Mouse (Mus musculus) megakaryocyte, adult 5-6 weeks (primary cell): Measurements from ENCODE around the gene Gm49776. TPM values are rescaled to one million over a fixed set of nuclear protein-coding genes. Genes with fewer than 3 reads are reported as not detected.
A peak's percentile ranks its signal among the peaks of the same experiment; 100 is the strongest.

Source experiments
- ATAC-seq: 2 replicates; pipeline ENCODE4 v1.8.0; 2016; ENCODE audit warnings: mild to moderate bottlenecking, inconsistent platforms; ENCODE audit not compliant: poor library complexity, severe bottlenecking
- total RNA-seq, 2 experiments: library from RNA; stranded (forward) in 1 of 2; stranded (reverse) in 1 of 2; fragments of 153-499, 151-499 nt in 1 of 2; fragments of 221-1000, 200-1000 nt in 1 of 2; gene quantifications; 2 replicates each; pipeline versions ENCODE4 v1.2.3 to v1.2.4; 2015 to 2017

The Gm49776 gene
- total RNA-seq (2015) (not detected in 2 replicates), total RNA-seq (2017) (not detected in 2 replicates)

DNA sequence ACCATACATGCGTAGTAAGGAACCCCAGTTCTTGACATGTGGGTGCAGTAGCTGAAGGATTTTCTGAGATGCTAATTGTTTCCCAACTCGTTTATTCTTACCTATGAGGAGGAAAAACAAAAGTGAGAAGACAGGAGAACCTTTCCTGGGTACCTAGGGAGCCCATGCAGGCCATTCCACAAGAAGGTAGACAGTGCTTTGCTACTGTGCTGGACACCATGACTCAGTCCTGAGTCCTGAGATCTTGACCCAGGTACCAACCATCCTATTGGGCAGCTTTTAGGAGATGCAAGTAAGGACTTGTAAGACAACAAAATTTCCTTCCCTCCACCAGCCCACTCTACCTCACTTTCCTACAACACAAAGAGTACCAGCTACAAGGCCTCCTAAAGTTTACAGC is at the start of gene Gm49776:
TSS of gene Gm49776 (minus strand) at position 101 of the 400 bp plus-strand sequence.
- ATAC-seq, result no peak

DNA sequence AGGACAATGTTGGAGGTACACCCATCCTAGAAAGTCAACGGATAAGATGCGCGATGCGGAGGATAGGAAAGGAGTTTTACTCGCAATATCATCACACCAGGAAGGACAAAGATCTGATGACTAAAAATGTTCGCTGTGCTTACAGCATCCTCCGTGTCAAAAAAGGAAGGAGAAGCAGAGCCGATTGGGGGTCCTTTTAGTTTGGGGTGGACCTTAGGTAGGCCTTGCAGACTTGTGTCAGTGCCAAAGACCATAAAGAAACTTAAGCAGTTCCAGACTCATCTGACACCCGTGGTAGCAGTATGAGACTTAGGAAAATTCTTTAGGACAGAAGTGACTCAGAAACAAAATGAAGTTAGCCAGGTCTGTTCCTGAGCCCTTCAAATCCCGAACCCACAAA is 31.5 kb upstream of the Gm49776 start:
- 0 out of 2 replicates have a peak, but pooled peaks have one; percentile 1 for ATAC-seq

DNA sequence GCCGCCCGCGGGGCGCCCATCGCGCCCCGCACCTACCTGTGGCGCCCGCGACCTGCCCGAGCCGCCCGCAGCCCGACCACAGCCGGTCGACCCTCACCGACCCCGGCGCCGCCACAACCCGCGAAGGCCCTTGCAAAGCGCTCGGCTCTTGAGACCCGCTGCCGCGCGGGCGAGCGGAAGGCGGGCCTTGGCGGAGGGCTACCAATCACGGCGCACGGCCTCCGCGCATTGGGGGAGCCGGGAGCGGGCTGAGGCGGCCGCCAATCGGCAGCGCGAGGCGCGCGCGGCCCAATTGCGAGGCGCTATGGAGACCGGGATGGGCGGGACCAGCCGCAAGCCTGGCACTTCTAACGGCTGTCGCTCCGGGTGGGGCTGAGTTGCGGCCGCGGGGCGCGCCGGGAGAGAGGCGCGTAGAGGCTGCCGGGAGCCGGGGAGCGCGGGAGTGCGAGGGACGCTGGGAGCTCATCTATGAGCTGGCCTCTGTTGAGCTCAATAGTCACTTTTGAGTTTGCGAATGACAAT is 31.0 kb upstream of the Gm49776 start, which contains the start of gene Dgcr8:
TSS of gene Dgcr8 (minus strand) at position 180 of the 522 bp plus-strand sequence.
- ATAC-seq, result peak; percentile 97

DNA sequence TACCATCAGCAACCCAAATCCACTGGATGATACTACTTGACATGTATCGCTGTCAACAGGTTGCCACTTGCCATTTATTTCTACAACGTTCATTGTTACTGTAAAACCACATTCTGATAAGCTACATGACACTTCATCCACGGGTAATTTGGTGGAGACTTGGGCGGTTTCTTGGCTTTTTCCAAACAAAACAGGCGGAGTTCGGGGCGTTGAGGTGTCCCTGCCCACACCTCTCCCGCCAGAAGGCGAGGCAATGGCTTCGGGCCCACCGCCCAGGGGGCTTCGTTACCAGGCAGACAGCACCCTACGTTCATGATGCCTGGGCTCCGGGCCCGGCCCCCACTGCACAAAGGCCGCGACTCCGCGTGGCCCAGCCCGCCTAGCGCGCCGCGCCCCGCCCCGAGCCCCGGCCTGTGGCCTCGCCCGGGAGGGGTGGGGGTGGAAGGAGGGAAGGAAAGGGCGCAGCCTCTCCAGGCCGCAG is 30.5 kb upstream of the Gm49776 start:
- peak; percentile 79 for ATAC-seq

DNA sequence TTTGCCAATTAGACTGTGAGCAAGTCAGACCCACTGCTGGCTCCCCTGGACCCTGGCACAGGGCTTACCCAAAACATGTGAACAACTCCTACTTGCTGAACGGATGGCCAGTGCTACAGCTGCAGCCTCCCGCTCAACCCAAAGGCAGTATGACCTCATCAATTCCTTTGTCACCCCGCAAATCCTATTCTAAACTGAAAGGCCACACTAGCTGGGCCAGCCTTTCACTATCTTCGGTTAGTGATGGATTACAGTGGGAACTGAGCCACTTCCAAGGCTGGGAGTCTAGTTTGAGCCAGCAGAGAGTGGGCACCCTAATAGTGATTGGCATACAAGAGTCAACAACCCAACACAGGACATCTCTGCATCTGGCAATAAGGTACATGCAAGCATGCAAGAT is 30.0 kb upstream of the Gm49776 start:
- ATAC-seq, result no peak

DNA sequence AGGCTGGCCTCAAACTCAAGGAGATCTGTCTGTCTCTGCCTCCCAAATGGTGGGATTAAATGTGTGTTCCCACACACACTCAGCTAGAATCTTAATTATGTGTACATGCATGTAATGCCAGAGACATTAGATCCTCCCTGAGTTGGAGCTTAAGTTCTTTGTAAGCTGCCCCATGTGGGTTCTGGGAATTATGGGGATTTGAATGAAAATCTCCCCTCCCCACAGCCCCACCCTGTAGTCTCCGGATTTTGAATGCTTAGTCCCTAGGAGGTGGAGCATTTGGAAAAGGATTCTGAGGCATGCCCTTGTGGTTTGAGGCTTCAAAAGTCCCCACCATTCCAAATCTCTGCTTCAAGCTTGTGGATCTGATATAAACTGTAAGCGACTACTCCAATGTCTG is 17.0 kb upstream of the Gm49776 start:
- ATAC-seq, result no peak

DNA sequence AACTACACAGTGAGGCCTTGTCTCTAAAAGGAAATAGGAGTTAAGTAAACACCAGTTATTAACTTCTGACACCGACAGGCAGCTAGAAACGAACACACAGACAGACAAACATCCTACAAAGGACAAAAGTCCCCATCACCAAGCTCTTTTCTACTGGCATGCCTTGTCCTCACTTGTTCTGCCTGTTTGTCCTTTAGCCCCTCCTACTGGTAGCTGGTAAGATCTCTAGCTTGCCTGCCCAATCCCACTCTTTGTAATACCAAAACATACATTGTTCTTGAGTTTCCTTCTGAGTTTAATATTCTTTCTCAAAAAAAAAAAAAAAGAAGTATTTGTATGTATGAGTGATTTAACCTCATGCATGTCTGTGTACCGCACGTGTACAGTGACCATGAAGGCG is 10.1 kb upstream of the Gm49776 start:
- no peak for ATAC-seq

DNA sequence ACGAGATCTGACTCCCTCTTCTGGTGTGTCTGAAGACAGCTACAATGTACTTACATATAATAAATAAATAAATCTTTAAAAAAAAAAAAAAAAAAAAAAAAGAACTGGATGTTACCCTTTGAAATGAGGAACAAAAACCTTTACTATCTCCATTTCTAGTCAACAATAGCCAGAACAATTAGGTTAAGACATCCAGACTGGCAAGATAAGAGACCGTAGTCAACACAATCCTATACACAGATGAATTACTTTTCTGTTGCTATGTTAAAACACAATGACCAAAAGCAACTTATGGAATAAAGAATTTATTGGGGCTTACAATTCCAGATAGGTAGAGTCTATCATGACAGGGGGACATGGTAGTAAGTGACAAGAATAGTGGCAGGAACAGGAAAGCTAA is 6.9 kb upstream of the Gm49776 start:
- no peak for ATAC-seq

DNA sequence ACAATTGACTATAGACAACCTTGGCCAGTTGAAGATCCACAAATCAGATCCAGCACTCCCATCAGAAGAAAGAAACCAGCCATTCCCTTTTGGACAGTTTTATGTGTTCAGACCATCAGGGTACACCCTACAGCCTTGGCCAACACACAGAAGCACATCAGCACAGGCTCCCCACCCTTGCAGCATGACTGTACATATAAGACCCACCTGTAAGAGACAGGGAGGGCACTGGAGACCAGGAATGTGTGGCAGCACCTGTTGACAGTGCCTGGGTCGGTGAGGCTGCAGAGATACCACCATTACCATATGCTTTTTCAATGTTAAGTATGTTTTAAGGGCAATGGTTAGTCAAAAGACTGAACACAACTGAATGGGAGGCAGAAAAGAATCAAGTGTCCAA is 4.3 kb downstream of the Gm49776 start:
- no peak for ATAC-seq

DNA sequence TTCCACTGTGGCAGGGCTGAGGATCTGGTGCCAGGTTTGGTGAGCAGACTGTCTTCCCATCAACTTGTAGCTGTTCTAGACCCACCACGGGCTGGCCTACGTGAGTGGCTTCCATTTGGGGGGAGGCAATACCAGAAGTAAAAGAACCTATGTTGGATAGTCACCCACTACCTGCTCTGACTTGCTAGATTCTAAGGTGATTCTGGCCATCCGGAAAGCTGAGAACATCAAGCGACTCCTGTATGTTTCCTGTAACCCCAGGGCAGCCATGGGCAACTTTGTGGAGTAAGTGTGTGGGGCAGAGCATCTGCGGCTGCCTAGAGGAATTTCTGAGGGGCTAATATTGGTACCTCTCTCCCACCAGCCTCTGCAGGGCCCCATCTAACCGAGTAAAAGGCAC is 5.4 kb downstream of the Gm49776 start:
- ATAC-seq, result no peak

DNA sequence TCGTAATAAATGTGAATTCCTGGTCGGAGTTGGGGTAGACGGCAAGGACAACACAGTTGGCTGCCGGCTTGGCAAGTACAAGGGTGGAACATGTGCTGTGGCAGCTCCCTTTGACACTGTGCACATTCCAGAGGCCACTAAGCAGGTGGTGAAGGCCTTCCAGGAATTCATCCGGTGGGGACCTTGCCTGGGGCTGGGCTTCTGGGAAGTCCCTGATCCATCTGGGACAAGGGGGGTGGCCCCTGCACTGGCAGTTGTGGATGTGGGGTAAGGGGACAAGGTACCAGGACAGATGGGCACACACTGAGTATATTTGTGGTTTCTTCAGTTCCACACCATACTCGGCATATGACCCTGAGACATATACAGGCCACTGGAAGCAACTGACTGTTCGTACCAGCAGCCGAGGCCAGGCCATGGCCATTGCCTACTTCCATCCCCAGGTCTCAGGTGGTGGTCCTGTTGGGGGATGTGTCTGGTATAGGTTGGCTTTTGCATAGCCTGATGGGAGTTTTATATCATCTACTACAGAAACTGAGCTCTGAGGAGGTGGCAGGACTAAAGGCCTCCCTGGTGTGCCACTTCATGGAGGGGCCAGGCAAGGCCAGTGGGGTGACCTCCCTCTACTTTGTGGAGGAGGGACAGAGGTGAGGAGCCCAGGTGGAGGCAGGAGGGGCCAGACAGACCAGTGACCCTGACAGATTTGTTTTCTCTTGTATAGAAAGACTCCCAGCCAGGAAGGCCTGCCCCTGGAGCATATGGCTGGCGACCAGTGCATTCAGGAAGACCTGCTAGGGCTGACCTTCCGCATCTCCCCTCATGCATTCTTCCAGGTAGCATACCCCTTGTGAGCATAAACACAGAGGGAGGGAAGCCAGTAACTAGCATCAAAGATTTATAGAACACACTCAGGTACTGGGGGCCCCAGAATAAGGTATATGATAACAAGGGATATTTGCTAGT is 7.0 kb downstream of the Gm49776 start:
- no peak for ATAC-seq

DNA sequence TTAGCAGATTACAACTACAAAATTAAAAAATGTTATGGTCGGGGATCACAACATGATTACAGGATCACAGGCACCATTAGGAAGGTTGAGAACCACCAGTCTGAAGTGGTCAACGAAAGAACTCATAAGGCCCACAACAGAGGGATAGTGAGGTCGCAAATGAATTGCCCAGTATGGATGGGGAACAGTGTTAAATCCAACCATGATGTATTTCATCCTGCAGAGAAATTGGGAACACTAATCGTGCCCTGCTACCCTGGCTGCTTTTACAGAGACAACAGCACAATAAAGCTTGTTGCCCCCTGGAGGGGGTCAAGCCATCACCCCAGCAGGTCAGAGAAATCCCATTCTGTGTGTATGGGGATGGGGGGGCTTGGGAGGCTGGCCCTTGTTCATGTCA is 7.9 kb downstream of the Gm49776 start:
- no peak for ATAC-seq

DNA sequence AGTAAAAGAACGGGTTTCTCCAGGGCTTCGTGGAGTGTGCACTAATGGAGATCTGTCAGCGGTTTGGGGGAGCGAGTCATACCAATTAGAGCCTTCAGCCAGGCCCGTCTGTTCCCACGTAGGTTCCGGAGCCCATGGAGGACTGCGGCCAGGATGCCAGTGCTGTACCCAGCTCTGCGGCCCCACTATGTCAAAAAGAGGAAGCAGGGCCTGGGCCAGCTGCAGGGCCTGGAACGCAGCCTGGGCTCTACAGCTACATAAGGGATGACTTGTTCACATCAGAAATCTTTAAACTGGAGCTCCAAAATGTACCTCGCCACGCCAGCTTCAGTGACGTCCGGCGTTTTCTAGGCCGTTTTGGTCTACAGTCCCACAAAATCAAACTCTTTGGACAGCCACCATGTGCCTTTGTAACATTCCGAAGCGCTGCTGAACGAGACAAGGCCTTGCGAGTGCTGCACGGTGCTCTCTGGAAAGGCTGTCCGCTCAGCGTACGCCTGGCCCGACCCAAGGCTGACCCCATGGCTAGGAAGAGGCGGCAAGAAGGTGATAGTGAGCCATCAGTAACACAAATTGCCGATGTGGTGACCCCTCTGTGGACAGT is 8.7 kb downstream of the Gm49776 start:
- peak; percentile 66 for ATAC-seq

DNA sequence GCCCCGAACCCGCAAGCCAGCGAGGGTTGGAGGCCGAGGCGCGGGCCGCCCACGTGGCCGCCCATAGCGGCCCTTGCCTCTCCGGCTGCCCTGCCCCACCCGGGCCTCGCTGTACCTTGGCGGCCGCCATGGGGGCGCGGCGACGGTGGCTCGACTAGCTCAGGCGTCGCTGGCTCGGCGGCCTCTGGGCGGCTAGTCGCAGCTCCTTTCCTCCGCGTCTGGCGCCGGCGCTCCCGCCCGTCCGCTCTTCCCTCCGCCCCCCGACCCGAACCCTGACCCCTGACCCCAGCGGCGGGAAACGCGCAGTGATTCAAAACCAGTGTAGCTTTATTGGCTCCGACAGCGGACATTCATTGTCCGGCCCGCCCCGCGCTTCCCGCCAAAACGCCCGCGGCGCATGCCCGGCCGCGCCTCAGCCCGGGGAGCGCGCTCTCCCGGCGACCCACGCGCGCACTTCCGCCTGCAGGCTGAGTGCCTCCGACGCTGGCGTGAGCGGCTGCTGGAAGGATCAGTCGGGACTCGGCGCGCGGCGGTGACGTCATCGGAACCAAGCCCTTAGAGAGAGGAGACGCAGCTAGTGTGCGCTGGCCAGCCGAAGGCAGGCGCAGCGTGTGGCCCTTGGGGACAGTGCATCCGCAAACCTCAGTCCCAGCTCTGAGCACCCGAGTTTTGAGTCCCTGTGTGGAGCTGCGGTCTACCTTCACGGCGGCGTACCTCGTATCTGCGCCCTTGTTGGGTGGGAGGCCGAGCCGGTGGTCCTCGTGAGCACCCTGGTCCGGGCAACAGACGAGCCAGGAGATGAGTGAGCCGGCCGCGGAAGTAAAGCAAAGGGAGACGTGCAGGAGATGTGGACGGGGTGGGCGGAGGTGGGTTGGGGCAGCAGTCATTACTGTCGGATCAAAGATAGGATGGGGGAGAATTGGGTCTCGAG is 9.4 kb downstream of the Gm49776 start, which contains the start of the genes Trmt2a and Ranbp1:
TSS of gene Trmt2a (plus strand) at position 247 of the 931 bp plus-strand sequence.
TSS of gene Ranbp1 (minus strand) at position 300 of the 931 bp plus-strand sequence.
- ATAC-seq, result peak; percentile 87

DNA sequence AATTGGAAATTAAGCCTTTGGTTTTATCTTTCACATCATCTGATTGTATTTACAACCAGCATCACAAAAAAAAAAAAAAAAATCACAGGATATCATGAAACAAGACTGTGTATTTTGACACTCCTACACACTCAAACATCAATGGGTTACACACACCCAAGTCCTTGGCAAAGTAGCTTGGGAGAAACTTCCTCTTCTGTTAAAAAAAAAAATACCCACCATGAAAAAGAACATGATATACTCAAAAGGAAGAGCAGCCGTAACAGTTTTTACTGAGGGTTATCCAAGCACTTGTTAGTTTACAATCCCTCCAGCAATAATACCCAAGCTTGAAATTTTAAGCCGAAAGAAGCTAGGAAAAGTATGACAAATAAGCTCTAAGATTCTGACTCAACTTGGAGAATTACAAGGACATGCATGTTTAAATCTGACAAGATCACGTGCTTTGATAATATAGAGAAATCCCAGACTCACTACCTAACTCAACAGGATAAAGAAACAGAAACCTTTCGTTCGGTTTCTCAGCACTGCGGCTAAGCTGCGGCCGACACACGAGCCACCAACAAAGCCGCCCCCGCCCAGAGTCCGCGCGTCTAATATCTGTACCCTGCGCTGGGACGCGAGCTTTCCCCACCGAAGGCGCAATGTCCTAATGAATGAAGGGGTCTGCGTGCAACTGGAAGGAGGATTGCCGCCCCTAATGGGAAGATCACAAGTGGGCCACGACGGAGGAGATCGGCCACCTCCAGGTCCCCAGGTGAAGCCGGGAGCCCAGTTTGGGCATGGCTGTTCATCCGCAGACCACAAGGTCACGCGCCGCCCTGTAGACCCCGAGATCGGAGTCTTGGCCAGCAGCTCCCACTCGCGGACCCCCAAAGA is 10.4 kb downstream of the Gm49776 start:
- ATAC-seq, result no peak

DNA sequence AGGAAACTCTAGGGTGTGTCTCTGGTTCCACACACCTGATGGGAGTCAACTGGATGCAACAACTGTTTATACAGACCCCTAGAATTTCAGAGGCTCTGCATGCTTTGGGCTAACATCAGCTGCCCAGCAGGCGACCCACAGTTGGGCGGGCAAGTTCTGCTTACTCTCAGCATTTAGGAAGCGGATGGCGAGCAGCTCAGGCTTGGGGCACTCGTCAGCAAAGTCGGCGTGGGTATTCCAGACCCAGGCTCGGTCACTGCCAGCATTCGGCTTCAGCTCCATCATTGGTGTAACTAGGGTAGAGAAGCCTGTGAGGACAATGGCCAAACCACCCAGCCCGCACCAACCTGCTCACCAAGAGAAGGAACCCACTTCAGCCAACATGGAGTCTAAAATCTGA is 16.5 kb downstream of the Gm49776 start:
- no peak for ATAC-seq

DNA sequence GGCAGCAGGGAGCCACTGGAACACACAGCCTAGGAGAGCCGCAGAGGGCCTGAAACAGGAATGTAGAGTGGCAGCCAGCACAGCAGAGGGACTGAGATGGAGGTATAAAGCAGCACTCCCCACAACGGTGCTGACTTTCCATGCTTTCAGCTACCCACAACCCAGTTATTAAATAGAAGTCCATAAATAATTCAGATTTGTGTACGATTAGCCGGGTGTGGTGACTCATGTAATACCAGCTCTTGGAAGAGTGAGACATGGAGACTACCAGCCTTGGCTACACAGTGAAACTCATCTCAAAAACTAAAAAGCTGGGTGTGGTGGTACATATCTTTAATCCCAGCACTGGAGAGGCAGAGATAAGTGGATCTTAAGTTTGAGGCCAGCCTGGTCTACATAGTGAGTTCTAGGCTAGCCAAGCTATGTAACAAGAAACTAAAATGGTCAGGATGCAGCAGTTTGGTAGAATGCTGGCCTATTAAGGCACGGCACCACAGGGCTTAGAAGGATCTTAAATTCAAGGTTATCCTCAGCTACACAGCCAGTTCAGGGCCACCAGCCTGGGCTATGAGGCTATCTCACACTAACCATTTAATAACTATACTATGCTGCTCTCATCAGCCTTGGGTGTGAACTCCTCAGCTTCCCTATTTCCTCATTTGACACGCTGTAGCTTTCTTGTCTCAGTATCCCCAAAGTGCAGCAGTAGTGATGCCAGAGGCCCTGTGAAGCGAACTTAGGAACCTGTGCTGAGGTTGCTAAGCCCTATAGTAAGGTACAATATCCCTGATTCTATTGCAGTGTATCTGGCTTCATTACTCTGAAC is 21.2 kb downstream of the Gm49776 start:
- ATAC-seq, result no peak

DNA sequence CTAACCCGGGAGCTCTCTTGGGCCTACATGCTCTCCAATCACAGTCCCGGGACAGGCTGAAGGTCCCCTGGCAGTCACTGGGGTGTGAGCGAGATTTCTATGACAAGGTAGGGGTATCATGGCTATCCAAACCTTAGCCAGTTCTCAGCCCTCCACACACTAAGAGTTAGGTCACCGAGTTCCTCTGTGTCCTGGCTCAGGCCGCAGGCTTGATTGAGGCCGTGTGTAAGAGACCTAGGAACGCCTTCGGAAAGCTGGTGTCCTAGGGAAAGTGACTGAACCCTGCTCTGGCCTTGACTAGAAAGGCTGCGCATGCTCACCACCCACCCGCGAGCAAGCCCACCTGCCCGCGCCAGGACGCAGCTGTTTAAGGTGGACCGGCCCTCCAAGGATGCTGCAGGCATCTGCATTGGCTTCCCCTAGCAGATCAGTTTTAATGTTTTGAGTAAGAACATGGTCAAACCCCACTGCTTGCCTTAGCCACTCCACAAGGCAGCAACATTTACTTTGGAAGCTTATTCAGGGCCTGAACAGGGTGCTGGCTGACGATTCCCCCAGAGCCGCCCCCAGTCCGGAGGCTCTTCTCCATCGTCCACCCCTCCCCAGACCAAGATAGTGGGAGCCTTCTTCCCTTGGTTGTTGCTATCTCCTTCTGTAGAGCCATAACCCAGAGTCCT is 22.6 kb downstream of the Gm49776 start:
- peak; percentile 60 for ATAC-seq
